Mouse (Mus musculus) midbrain, postnatal 0 days (tissue): ENCODE measurements around the gene Tnip2. TPM values are rescaled to one million over a fixed set of nuclear protein-coding genes. Genes with fewer than 3 reads are reported as not detected.

ENCODE experiments used
- ATAC-seq: fragments of 200-750 bp; cut with Nextera tagmentation; 2 replicates; pipeline ENCODE4 v1.8.0; 2017; ENCODE audit warnings: moderate number of reproducible peaks, mild to moderate bottlenecking, moderate TSS enrichment, moderate library complexity; ENCODE audit not compliant: low FRiP score
- DNase-seq: peaks from one replicate; pipeline ENCODE4 v3.0.0-alpha.2; 2015; ENCODE audit warnings: low spot score
- H3K27ac ChIP-seq: fragments of 300-500 bp; sonication (generic); 2 replicates; pipeline ENCODE4 v1.5.1; 2014; ENCODE audit warnings: low read depth, mild to moderate bottlenecking, low read length, mixed read lengths
- H3K27me3 ChIP-seq: fragments of 300-500 bp; sonication (generic); 2 replicates; pipeline ENCODE4 v1.6.1; 2014; ENCODE audit warnings: low read length, control low read depth, mixed read lengths; ENCODE audit not compliant: insufficient read depth
- H3K36me3 ChIP-seq: fragments of 300-500 bp; sonication (generic); 2 replicates; pipeline ENCODE4 v1.6.1; 2014; ENCODE audit warnings: low read length, control low read depth, mixed read lengths; ENCODE audit not compliant: insufficient read depth
- H3K4me1 ChIP-seq: fragments of 300-500 bp; sonication (generic); 2 replicates; pipeline ENCODE4 v1.6.1; 2014; ENCODE audit warnings: mild to moderate bottlenecking, control low read depth, antibody characterized with exemption, low read length, mixed read lengths; ENCODE audit not compliant: insufficient read depth
- H3K4me2 ChIP-seq: fragments of 300-500 bp; sonication (generic); 2 replicates; pipeline ENCODE4 v1.6.1; 2014; ENCODE audit warnings: low read depth, mild to moderate bottlenecking, low read length, mixed read lengths; ENCODE audit not compliant: poor library complexity, severe bottlenecking
- H3K4me3 ChIP-seq: fragments of 300-500 bp; sonication (generic); 2 replicates; pipeline ENCODE4 v1.5.1; 2014; ENCODE audit warnings: low read depth, mild to moderate bottlenecking, low read length, moderate library complexity
- H3K9ac ChIP-seq: fragments of 300-500 bp; sonication (generic); replicated peaks from 2 replicates; pipeline ENCODE4 v1.6.1; 2014; ENCODE audit warnings: mild to moderate bottlenecking, low read length, moderate library complexity, mixed read lengths; ENCODE audit not compliant: poor library complexity, severe bottlenecking
- H3K9me3 ChIP-seq: fragments of 300-500 bp; sonication (generic); 2 replicates; pipeline ENCODE4 v1.6.1; 2016; ENCODE audit warnings: low read length, control low read depth
- CTCF ChIP-seq: IDR thresholded peaks from 2 replicates; pipeline ENCODE4 v1.5.1; 2016; ENCODE audit warnings: antibody characterized with exemption, mild to moderate bottlenecking
- WGBS: fragments of 180-500 bp; shearing (Covaris S2); extraction: QIAGEN DNeasy Blood & Tissue Kit; methylation state at CpG from one replicate; pipeline ENCODE4 v1.1.7; 2014; 5-methylcytosine and 5-hydroxymethylcytosine counted together
- polyA plus RNA-seq: library from polyadenylated mRNA; unstranded; fragments of >200 nt; fragmentation: Nextera tagmentation; extraction: Ambion mirVana; gene quantifications from 2 replicates; pipeline ENCODE4 v1.2.1, GENCODE M21; 2015
- total RNA-seq: library from RNA; depleted of rRNA; stranded (reverse); fragments of >200 nt; gene quantifications from 2 replicates; pipeline ENCODE4 v1.2.3, GENCODE M21; 2014

Tnip2 gene
- total and polyA plus RNA-seq, 2 experiments from 2014 or later, result 10.3 to 12.6 TPM

GRCm38 (mm10) chr5:34535831-34536230 is 22.0 kb upstream of the Tnip2 start:
- Histone ChIP-seq H3K4me3 (no peak overlapping the region), H3K27ac (no peak overlapping the region), H3K9me3 (no peaks in the 10 kb centered on the region), H3K27me3 (no peaks in the 10 kb centered on the region), H3K9ac (no peak overlapping the region), H3K36me3 (no peaks in the 10 kb centered on the region), H3K4me1 (no peaks in the 10 kb centered on the region), H3K4me2 (no peak overlapping the region)
- ATAC-seq (no peak), DNase-seq (no peak)
- TF ChIP-seq CTCF, result no peak
- WGBS, result 79% methylated on average over 7 of the region's 7 CpGs

GRCm38 (mm10) chr5:34534776-34535581 is 21.2 kb upstream of the Tnip2 start:
- Histone ChIP-seq H3K27ac (no peak overlapping the region), H3K4me3 (no peak overlapping the region), H3K36me3 (no peaks in the 10 kb centered on the region), H3K27me3 (no peaks in the 10 kb centered on the region), H3K9ac (no peak overlapping the region), H3K4me1 (no peaks in the 10 kb centered on the region), H3K9me3 (no peaks in the 10 kb centered on the region), H3K4me2 (no peak overlapping the region)
- ATAC-seq (no peak), DNase-seq (no peak)
- WGBS, result 78% methylated on average over 5 of the region's 5 CpGs
- no peak for TF ChIP-seq CTCF

DNA sequence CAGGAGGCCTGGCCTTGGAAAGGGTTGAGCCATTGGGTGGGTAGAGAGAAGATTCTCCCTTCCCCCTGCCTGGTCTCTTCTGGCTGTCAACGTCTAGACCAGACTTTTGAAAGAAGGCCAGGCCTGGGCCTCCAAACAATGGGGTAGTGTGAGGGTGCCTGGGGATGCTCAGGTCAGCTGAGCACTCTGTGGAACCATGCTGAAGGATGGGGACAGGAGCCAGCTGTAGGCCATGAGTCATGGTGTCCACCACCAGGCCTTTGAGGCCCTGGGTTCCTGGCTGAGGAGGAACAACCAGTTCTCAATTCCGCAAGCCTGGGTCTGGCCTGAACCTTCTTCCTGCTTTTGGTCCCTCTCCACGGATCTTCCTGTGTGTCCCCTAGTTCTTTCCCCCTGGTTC is 20.0 kb upstream of the Tnip2 start:
- no peak for TF ChIP-seq CTCF
- no peaks in the 10 kb centered on the region for H3K4me1 ChIP-seq
- H3K4me2 ChIP-seq, result no peak overlapping the region
- 72% methylated on average over 3 of the region's 3 CpGs for WGBS
- H3K27me3 ChIP-seq, result no peaks in the 10 kb centered on the region
- H3K9ac ChIP-seq, result no peak overlapping the region
- no peak overlapping the region for H3K4me3 ChIP-seq
- H3K27ac ChIP-seq, result no peak overlapping the region
- H3K36me3 ChIP-seq, result no peaks in the 10 kb centered on the region
- DNase-seq, result no peak
- no peaks in the 10 kb centered on the region for H3K9me3 ChIP-seq
- ATAC-seq, result no peak

GRCm38 (mm10) chr5:34533066-34533465 is 19.3 kb upstream of the Tnip2 start:
- H3K36me3 ChIP-seq, result no peaks in the 10 kb centered on the region
- no peaks in the 10 kb centered on the region for H3K27me3 ChIP-seq
- no peak overlapping the region for H3K4me3 ChIP-seq
- H3K4me2 ChIP-seq, result no peak overlapping the region
- H3K4me1 ChIP-seq, result no peaks in the 10 kb centered on the region
- H3K27ac ChIP-seq, result no peak overlapping the region
- no peaks in the 10 kb centered on the region for H3K9me3 ChIP-seq
- TF ChIP-seq CTCF, result no peak
- DNase-seq (no peak), ATAC-seq (no peak)
- H3K9ac ChIP-seq, result no peak overlapping the region
- 78% methylated on average over 5 of the region's 5 CpGs for WGBS

- WGBS, result 55% methylated on average over 4 of the region's 4 CpGs
- Histone ChIP-seq H3K27me3 (no peaks in the 10 kb centered on the region; the same call in 1 of the 2 replicates), H3K4me2 (no peak overlapping the region), H3K27ac (no peak overlapping the region), H3K4me1 (no peaks in the 10 kb centered on the region), H3K9me3 (no peaks in the 10 kb centered on the region), H3K36me3 (no peaks in the 10 kb centered on the region), H3K9ac (no peak overlapping the region), H3K4me3 (no peak overlapping the region)
- no peak for DNase-seq
- no peak for ATAC-seq
- TF ChIP-seq CTCF, result no peak
Observed at GRCm38 (mm10) chr5:34530687-34531086, 16.9 kb upstream of the Tnip2 start.

DNA sequence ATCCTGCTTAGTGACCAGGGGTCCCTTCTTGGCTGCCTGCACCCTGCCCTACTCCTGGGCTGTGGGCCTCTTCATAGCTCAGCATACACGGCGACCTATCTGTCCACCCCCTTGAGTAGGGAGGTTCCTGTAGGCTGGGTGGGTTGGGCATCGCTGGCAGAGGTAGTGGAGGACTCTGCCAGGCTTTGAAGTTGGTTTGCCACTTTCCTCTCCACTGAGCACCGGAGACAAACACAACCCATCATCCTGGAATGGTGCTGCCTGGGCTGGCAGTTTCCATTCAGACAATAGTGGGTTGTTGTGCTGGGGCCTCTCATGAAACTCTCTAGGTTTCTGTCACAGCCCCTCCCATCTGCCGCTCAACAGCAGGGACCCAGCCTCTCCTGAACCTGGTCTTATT is 16.3 kb upstream of the Tnip2 start:
- H3K4me3 ChIP-seq, result no peak overlapping the region
- no peak overlapping the region for H3K4me2 ChIP-seq
- ATAC-seq, result no peak
- H3K9me3 ChIP-seq, result no peaks in the 10 kb centered on the region
- 80% methylated on average over 5 of the region's 5 CpGs for WGBS
- no peak overlapping the region for H3K9ac ChIP-seq
- H3K27me3 ChIP-seq, result no peaks in the 10 kb centered on the region; the same call in 1 of the 2 replicates
- DNase-seq, result no peak
- no peak overlapping the region for H3K27ac ChIP-seq
- no peak for TF ChIP-seq CTCF
- no peaks in the 10 kb centered on the region for H3K36me3 ChIP-seq
- H3K4me1 ChIP-seq, result no peaks in the 10 kb centered on the region
